Mouse (Mus musculus): ENCODE data around the gene Mtch1.

DNA sequence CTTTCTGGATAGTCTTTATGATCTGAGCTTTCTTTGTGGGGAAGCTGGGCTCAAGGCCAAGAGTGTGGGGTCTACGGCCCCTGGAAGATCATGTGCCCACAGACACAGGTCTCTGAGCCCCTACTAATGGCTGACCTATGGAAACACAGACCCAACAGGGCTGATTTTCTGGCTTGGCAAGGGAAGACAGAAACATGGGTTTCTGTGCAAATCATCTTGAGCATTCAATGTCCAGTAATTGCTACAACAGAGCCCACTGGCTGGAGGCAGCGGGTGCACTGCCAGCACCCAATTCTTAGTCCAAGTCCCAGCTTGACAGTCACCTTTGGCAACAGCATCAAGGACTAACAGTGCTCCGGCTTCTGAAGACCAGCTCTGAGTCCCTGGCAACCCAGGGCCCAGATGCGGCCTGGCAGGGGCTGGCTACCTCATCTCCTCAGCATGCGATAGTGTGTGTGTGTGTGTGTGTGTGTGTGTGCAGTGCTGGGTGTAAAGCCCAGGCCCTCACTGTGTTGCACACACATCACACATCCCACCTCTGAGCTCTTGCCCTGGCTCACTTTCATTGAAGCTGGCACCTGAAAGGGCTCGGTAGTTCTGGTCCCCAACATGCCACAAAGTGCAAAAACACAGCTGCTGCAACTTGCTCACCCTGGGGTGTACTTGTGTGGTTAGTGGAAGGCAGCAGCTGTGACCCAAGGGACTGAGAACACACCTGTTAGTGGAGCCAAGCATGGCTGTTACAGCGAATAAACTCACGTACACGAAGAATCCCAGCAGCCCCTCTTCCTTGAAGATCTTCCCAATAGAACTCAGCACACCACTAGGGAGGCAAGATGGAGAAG lies 9.5 kb downstream of the Mtch1 start:
- TF ChIP-seq CTCF (IDR thresholded peaks at IDR 0.05) (no peak), EP300 (IDR thresholded peaks at IDR 0.05) (no peak)
